Mouse (Mus musculus) Muller cell, postnatal 12 days (primary cell): Measurements from ENCODE around the gene Slc24a3.

ENCODE experiments used
- DNase-seq: peaks from one replicate; pipeline ENCODE4 v3.0.0-alpha.2; 2015; ENCODE audit errors: inconsistent ontology term

Gene Slc24a3

DNA sequence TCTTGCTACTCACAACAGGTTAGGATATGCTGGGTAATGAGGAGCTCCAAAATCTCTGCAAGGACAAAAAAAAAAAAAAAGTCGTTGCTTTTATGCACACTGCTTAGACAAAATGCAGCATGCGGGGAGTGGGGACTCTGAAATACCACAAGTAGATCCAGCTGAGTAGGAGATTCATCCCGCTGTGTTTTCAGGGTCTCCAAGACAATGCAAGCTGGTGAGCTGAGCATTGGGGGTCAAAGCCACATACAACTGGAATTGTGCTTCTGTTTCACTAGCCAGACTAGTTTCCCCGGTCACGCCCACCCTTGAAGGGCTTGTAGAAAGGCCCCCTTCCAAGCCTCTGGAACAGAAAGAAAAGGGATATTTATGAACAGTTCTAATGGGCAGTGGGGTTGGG lies 270.8 kb downstream of the Slc24a3 start:
- no peak for DNase-seq

DNA sequence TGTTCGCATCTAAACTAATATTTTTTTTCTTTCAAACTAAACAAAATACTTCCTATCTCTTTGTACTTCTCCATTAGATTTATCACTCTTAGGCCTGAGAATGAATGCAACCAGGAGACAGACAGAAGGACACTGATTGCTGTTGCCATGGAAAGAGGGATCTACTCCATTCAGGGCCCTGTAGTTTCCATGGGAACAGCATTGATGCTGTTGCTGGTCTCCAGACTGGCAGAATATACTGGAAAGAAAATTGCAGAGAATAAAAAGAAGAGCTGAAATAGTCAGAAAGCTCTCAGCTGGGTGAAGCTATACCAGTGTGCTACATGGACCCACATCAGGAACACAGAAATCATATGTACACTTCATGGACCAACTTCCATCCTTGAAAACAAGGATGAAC lies 272.2 kb downstream of the Slc24a3 start:
- DNase-seq = no peak

- DNase-seq = no peak
These were observed 289.7 kb downstream of the Slc24a3 start for GRCm38 (mm10) chr2:145457106-145457747.

GRCm38 (mm10) chr2:145460854-145461423 lies 293.4 kb downstream of the Slc24a3 start:
- no peak for DNase-seq

- no peak for DNase-seq
These were observed 294.7 kb downstream of the Slc24a3 start for GRCm38 (mm10) chr2:145462253-145462652.

GRCm38 (mm10) chr2:145468701-145469325 lies 301.3 kb downstream of the Slc24a3 start:
- DNase-seq = no peak

GRCm38 (mm10) chr2:145477484-145477883 lies 309.9 kb downstream of the Slc24a3 start:
- DNase-seq = no peak

DNA sequence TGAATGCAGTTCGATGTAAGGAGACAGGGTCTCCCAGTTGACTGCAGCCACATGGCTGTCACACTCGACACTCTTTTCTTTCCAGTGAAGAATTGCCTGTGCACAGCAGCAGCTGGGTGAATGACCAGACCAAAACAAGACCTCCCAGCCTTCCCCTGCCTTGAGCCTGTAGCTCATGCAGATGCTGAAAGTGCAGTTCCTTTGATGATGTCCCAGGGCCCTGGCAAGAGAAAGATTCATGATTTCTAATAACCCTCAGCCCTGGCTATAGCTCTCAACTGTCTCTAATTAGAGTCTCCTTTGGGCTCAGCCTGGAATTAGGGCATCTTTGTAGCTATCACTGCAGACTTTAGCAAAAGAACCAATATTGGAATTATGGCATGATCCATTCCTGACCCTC lies 312.1 kb downstream of the Slc24a3 start:
- DNase-seq = no peak

DNA sequence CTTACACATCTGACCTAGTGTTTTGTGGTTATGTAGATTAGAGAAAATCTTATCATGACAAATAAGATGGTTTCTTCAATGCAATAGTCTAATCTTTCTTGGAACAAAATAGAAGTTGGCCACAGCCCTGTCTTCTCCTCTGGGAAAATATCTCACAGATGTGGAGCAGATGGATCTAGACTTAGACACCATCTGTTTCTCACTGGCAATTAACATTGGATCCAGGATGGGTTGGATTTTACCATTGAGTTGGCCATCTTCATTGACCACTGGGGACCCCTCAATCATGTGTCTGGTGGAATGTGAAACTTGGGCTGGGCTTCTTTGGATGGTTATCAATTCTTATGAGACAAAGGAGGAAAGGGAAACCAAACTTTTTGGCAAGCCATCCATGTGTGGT lies 332.7 kb downstream of the Slc24a3 start:
- peak; percentile 6 for DNase-seq

- DNase-seq = peak; percentile 81
These were observed 333.9 kb downstream of the Slc24a3 start for GRCm38 (mm10) chr2:145501472-145501871.

DNA sequence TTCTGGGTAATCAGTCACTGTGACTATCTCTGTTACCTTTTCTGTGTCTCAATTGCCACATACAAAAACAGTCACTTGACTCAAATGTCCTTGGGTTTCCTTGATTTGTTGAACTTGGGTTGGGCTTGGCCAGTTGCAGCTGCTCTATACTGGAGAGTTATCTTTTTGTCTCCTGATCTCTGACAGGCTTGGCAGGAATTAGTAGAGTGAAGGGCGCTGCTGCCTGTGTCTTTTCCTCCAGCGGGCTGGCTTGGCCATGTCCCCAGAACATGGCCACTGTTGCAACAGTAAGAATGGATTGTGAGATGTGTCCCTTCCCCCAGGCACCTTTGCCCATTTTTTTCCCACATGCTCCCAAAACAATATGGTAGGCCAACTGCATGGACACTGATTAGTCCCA lies 340.1 kb downstream of the Slc24a3 start:
- DNase-seq = no peak

DNA sequence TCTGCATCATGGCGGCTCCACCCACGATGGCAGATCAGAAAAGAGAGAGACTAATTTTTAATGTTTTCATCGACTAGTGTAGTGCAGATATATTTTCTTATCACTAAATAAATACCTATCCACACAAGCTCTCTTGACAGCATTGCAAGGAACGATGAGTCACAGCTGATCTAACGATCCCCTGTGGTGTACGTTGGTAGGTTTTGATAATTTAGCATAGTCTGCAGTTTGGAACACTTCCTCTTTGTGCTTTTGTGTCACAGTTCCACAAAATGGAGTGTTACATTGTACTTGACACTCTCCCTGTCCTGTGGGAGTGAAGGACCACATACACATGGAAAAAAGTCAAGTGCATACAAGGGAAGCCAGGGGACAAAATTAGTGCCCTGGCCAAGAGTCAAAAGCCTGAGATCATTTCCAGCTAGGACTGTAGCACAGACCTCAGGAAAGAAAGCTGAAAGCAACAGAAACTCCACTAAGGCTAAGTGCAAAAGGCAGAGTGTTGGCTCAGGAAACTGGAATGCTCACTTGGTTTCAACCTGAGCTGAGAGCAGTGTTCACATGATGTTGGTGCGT lies 343.2 kb downstream of the Slc24a3 start:
- DNase-seq = peak; percentile 38

DNA sequence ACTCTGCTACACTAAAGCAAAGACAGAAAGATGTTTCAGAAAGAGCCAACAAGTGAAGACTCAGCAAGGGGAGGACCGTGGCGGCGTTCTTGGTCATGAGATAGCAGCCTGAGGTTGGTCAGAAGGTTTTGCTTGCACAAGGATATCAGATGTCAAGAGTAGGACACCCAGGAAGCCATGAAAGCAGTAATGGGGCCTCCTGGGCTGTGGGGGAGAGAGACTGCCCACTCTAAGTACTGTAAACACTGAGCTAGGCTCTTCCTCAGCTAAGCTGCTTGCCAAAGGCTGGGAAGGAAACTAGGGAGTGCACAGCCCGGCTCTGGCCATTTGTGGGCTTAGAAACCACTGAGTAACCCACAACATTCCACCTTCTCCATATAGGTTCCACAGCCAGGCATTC lies 348.4 kb downstream of the Slc24a3 start:
- no peak for DNase-seq

DNA sequence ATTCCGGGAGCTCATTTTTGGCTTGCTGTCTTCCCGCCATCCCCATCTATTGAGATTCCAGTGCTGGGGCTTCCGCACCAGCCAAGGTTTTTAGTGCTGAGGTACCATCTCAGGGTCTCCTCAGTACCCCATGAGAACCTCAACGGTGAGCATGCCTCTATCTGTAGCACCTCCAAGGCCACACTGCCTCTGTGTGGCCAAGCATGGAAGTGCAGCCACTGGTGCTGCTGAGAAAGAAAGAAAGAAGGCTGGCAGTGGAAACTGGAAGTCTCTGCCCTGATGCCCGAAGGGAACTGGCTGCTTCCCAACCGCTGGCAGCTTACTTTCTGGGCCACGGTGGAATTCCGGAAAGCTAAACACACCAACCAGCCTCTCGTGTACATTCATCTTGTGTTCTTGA lies 349.8 kb downstream of the Slc24a3 start:
- peak; percentile 80 for DNase-seq

DNA sequence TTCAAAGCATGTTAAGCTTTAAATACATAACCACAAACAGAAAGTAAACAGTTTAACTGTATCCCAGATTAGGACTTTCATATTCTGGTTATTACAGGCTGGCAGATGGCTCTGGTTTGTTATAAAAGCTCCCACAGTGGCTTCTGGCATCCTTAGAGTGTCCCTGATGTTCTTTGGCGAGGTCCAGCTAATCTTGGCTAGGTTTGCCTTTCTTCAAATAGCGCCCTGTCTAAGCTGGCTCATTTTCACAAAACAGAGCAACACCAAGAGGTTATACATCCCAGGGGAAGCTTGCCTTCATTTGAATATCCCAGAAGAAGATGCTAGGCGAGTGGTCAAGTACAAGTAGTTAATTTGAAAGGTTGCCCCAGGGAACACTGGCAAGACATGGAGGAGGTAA lies 354.5 kb downstream of the Slc24a3 start:
- peak; percentile 6 for DNase-seq

GRCm38 (mm10) chr2:145523381-145523780 lies 355.8 kb downstream of the Slc24a3 start:
- no peak for DNase-seq

- no peak for DNase-seq
These were observed 359.6 kb downstream of the Slc24a3 start for GRCm38 (mm10) chr2:145527151-145527550.

DNA sequence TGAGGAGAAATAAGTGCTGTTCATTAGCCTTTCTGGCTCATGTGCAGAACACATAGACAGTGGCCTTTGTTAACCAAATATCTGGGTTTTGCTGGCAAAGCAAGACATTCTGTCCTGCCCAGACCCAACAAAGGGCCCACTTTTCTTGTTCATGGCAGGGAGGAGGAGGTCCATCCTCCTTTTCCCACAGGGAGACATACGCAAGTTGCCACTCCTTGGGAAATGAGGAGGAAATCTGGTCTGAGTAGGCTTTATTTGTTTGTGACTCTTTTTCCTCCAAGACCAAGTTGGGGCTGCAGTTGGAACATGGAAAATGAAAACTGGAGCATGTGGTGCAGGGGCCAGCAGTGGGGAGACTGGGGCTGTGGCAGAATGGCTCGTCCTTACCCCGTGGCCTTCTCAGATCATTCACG lies 363.4 kb downstream of the Slc24a3 start:
- DNase-seq = peak; percentile 83

DNA sequence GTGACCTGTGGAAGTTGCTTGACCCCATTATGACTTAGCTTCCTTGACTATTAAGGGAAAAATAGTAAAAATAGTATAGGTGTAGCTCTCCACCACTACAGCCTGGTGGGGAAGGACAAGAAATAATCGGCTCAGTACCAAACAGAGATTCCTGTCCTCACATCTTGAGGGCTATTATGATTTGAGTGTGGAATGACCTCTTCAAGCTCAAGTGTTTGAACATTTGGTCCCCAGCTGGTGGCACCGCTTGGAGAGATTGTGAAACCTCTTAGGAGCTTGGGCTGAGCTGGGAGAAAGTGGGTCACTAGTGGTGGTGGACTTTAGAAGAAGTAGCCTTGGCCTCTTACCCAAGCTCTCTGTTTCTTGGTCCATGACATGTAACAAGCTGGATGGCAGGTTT lies 365.5 kb downstream of the Slc24a3 start:
- no peak for DNase-seq

DNA sequence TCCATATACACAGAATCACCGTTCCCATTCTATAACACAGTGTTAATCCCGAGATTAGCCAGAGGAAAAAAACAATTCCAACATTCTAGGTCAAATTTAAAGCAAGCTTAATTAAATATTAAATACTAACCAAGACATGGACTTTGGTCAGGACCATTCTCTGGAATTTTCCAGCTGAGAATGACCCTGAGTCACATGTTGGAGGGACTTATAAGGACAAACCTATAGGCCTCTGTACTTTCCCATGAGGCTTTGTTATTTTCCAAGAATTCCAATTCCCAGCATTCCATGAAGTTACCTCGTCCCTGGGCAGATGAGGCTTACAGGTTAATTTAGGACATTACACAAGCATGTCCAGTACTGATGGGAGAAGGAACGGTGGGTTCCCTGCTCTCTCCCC lies 367.8 kb downstream of the Slc24a3 start:
- no peak for DNase-seq

DNA sequence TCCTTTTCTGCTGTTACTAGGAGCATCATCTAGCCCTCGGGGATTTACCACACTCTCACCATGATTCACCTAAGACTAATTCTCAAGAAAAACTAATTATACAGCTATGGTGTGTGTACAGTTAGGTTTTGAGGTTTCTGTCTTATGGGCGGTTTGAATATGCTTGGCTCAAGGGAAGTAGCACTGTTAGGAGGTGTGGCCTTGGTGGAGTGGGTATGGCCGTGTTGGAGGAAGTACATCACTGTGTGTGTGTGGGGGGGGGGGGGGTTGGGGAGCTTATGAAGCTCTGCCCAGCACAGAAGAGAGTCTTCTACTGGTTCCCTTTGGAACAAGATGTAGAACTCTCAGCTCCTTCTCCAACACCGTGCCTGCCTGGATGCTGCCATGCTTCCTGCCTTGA lies 368.2 kb downstream of the Slc24a3 start:
- no peak for DNase-seq

- no peak for DNase-seq
These were observed 369.4 kb downstream of the Slc24a3 start for GRCm38 (mm10) chr2:145536986-145537385.

- no peak for DNase-seq
These were observed 374.1 kb downstream of the Slc24a3 start for GRCm38 (mm10) chr2:145541695-145542094.
